Comparison of ENCODE assay signal across 22 mouse cellular contexts in the genomic region with DNA sequence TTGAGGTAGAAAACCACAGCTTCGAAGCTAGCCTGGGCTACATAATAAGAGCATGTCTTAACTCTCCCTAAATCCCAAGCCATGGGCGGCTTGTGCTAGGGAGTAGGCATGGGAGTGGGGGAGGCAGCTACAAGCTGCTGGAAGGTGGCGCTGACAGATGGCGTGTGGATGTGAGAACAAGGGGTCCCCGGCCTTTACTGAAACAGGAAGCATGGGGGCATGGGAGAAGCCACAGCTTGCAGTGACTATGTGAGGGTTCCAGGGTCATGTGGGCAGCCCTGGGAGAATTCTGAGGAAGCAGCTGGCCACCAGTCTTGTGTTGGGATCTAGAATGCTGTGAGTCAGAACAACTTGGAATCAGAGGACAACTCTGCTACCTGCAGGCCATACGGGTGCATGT.
A peak's percentile ranks its signal among the peaks of the same experiment; 100 is the strongest.
DNase-seq lines count a peak whose midpoint lies in the region; ATAC-seq and TF ChIP-seq lines count a peak whose summit lies in the region.
"Had no signal": no experiment of that assay in that cellular context is flagged by ENCODE, and none has a peak within 500 bp of the region (broad histone marks: within the 10 kb centered on the region; RNA-seq: fewer than 3 reads in every experiment).

No protein-coding gene starts in this region.

- H3K9me3 ChIP-seq in heart, embryonic 12.5 days (replicated peaks) = no peaks in the 10 kb centered on the region
- H3K9me3 ChIP-seq in lung, postnatal 0 days (ENCODE audit: low read length) = no peaks in the 10 kb centered on the region
- H3K9me3 ChIP-seq: embryonic facial prominence, embryonic 15.5 days; forebrain, embryonic 10.5 days; G1E had no signal

- H3K4me1 ChIP-seq in heart, embryonic 12.5 days (replicated peaks) = no peaks in the 10 kb centered on the region
- no peaks in the 10 kb centered on the region for H3K4me1 ChIP-seq in lung, postnatal 0 days (ENCODE audit: insufficient read depth, low read depth, low read length)
- H3K4me1 ChIP-seq: embryonic facial prominence, embryonic 15.5 days; forebrain, embryonic 10.5 days had no signal

- no peak for TF ChIP-seq CTCF in lung, postnatal 0 days (IDR thresholded peaks at IDR 0.05)

- H3K27me3 ChIP-seq in heart, embryonic 12.5 days (replicated peaks) = peaks cover 38% of the 10 kb centered on the region
- H3K27me3 ChIP-seq in lung, postnatal 0 days (replicated peaks; ENCODE audit: insufficient read depth, low read length) = no peaks in the 10 kb centered on the region
- H3K27me3 ChIP-seq: embryonic facial prominence, embryonic 15.5 days had no signal

- no peak overlapping the region for H3K27ac ChIP-seq in heart, embryonic 12.5 days (ENCODE audit: poor library complexity, severe bottlenecking)
- no peak overlapping the region for H3K27ac ChIP-seq in lung, postnatal 0 days (ENCODE audit: low read length)
- H3K27ac ChIP-seq: embryonic facial prominence, embryonic 15.5 days; forebrain, embryonic 10.5 days; heart, adult 2 months had no signal

- WGBS in heart, embryonic 12.5 days = 77% methylated on average over 6 of the region's 6 CpGs
- 66% methylated on average over 6 of the region's 6 CpGs for WGBS in lung, postnatal 0 days

- no peak overlapping the region for H3K4me3 ChIP-seq in heart, embryonic 12.5 days
- no peak overlapping the region for H3K4me3 ChIP-seq in lung, postnatal 0 days (ENCODE audit: low read depth, low read length)
- H3K4me3 ChIP-seq: embryonic facial prominence, embryonic 15.5 days; erythroblast, embryonic 14.5 days; forebrain, embryonic 10.5 days; heart, adult 2 months had no signal

- ATAC-seq in heart, embryonic 12.5 days (ENCODE audit: insufficient number of reproducible peaks, low FRiP score) = no peak
- peak; percentile 77 for ATAC-seq in lung, postnatal 0 days
- ATAC-seq: CD4-positive, CD25-positive, alpha-beta regulatory T cell, adult 4 months; forebrain, embryonic 14.5 days had no signal

- DNase-seq in heart, adult 11 months = peak; percentile 86
- peak; percentile 24 for DNase-seq in retina, postnatal 1 day
- DNase-seq in retina, embryonic 14.5 days (ENCODE audit: low spot score) = no peak
- DNase-seq in lung, postnatal 0 days (ENCODE audit: low spot score) = peak; percentile 36
- DNase-seq in lung, postnatal 36 days = peak; percentile 44
- DNase-seq in cerebellum, adult 9-10 months = no peak
- no peak for DNase-seq in frontal cortex, adult 2 months (ENCODE audit: extremely low spot score in 1 of 2, low spot score in 1 of 2)
- DNase-seq: adrenal gland, postnatal 14 days; B cell, adult 2 months; cerebellum, adult 18-20 months; cerebellum, postnatal 10 days; embryo, embryonic 11 days; gastrocnemius, postnatal 10 days; heart, adult 2 months had no signal

- H3K4me2 ChIP-seq in heart, embryonic 12.5 days = no peak overlapping the region
- H3K4me2 ChIP-seq in lung, postnatal 0 days (replicated peaks; ENCODE audit: low read depth, low read length) = no peak overlapping the region
- H3K4me2 ChIP-seq: embryonic facial prominence, embryonic 15.5 days; heart, embryonic 11.5 days had no signal

- H3K36me3 ChIP-seq in heart, embryonic 12.5 days = peaks cover 10% of the 10 kb centered on the region; the same call in 1 of the 2 replicates
- H3K36me3 ChIP-seq in lung, postnatal 0 days (ENCODE audit: insufficient read depth, low read length) = peaks cover 7% of the 10 kb centered on the region; the same call in 1 of the 2 replicates

- H3K9ac ChIP-seq in heart, embryonic 12.5 days = no peak overlapping the region
- no peak overlapping the region for H3K9ac ChIP-seq in lung, postnatal 0 days (replicated peaks; ENCODE audit: low read depth)
- H3K9ac ChIP-seq: embryonic facial prominence, embryonic 15.5 days had no signal

- TF ChIP-seq EP300 in lung, postnatal 0 days (IDR thresholded peaks at IDR 0.05) = no peak; the same call in 1 of the 2 replicates

Comparison
In these comparisons a context has a peak if more than half of its experiments do, and no peak if none do; other contexts are left out.
1. DNase-seq: peak in heart, adult 11 months (single experiment), retina, postnatal 1 day (single experiment), lung, postnatal 0 days (single experiment) and lung, postnatal 36 days (single experiment); none in retina, embryonic 14.5 days (single experiment), cerebellum, adult 9-10 months (single experiment) and frontal cortex, adult 2 months (0 of 2).